Comparison of ENCODE assay signal across 8 mouse cellular contexts in the genomic region with DNA sequence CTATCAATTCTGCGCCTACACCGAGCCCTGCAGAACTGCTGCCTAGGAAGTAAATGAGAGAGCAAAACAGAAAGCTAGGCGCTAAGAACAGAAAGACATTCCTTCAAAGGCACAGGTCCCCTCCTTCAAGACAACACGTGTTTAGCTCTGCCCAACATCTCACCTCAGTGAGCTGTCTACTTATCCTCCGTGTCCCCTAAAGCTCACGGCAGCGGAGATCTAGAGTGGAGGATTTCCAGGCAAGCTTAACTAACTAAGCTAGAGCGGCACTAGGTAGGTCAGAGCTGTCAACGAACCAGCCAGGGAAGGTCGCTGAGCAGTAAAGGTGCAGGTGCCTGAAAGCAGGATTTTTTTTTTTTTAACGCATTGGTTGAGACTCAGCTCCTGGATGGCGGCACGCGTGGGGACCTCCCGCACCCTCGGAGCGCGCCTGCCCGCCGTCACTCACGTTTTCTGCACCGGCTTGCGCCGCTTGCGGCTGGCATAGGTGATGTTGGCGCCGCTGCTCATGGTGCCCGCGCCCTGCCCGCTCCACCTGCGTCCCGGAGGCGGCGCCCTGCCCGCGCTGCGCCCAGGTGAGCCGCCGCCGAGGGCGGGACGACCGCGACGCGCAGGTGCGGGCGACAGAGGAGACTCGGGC. TPM values are rescaled to one million over a fixed set of nuclear protein-coding genes. Genes with fewer than 3 reads are reported as not detected.
A peak's percentile ranks its signal among the peaks of the same experiment; 100 is the strongest.
DNase-seq lines count a peak whose midpoint lies in the region; ATAC-seq and TF ChIP-seq lines count a peak whose summit lies in the region.

No protein-coding gene starts in this region.

- TF ChIP-seq CTCF in liver, embryonic 14.5 days (IDR thresholded peaks at IDR 0.05; ENCODE audit: low read depth): no peak

- H3K4me1 ChIP-seq in heart, embryonic 15.5 days (replicated peaks): peaks cover 5% of the 10 kb centered on the region; the same call in 1 of the 2 replicates
- peaks cover 0 to 6% of the 10 kb centered on the region in 2 experiments; a peak in 1 of 4 replicates for H3K4me1 ChIP-seq in liver, embryonic 14.5 days (replicated peaks; ENCODE audit: control insufficient read depth in 2 of 2, insufficient read depth in 2 of 2, low read length in 1 of 2)

- peak overlapping the region; percentile 99 for H3K4me2 ChIP-seq in heart, embryonic 15.5 days
- peak overlapping the region; percentile 82 for H3K4me2 ChIP-seq in liver, embryonic 14.5 days (ENCODE audit: low read depth)

- H3K4me3 ChIP-seq in heart, embryonic 15.5 days: peak overlapping the region; percentile 89
- peak overlapping the region; percentile 65 to 78 for H3K4me3 ChIP-seq in liver, embryonic 14.5 days (ENCODE audit: insufficient read depth in 1 of 2, low read depth in 2 of 2, low read length in 2 of 2)

- peak overlapping the region; percentile 37; the same call in 1 of the 2 replicates for H3K27ac ChIP-seq in heart, embryonic 15.5 days
- H3K27ac ChIP-seq in liver, embryonic 14.5 days: no peak overlapping the region

- no peaks in the 10 kb centered on the region for H3K36me3 ChIP-seq in heart, embryonic 15.5 days
- no peaks in the 10 kb centered on the region for H3K36me3 ChIP-seq in liver, embryonic 14.5 days (replicated peaks; ENCODE audit: control insufficient read depth, insufficient read depth, low read depth)

- no peaks in the 10 kb centered on the region for H3K9me3 ChIP-seq in heart, embryonic 15.5 days (replicated peaks)
- H3K9me3 ChIP-seq in liver, embryonic 14.5 days (ENCODE audit: control insufficient read depth, low read length): no peaks in the 10 kb centered on the region

- WGBS in heart, embryonic 15.5 days: under 1% methylated on average over 49 of the region's 49 CpGs
- WGBS in liver, embryonic 14.5 days (ENCODE audit: insufficient replicate concordance): under 1% methylated on average over 49 of the region's 49 CpGs

- peak; percentile 53 for ATAC-seq in heart, embryonic 15.5 days (replicated peaks; ENCODE audit: insufficient number of reproducible peaks, insufficient read depth, low FRiP score, low read depth)
- ATAC-seq in liver, embryonic 14.5 days (ENCODE audit: insufficient read depth): no peak; the same call in none of the 2 replicates

- peak overlapping the region; percentile 73 for H3K9ac ChIP-seq in heart, embryonic 15.5 days
- peak overlapping the region; percentile 68 for H3K9ac ChIP-seq in liver, embryonic 14.5 days (replicated peaks)

- no peaks in the 10 kb centered on the region for H3K27me3 ChIP-seq in heart, embryonic 15.5 days
- H3K27me3 ChIP-seq in liver, embryonic 14.5 days (ENCODE audit: control insufficient read depth, insufficient read depth, low read length): no peaks in the 10 kb centered on the region

- peak; percentile 23 for DNase-seq in ovary, postnatal 14 days (ENCODE audit: low spot score)
- DNase-seq in ovary, adult 18-20 months (ENCODE audit: low spot score): no peak
- peak; percentile 37 for DNase-seq in embryo, embryonic 10.5 days (ENCODE audit: low spot score)
- peak; percentile 69 for DNase-seq in kidney, postnatal 14 days
- DNase-seq in liver, embryonic 14.5 days (ENCODE audit: low read depth in 3 of 3, low spot score in 3 of 3): no peak
- DNase-seq in naive thymus-derived CD4-positive, alpha-beta T cell, adult 2 months (ENCODE audit: low read depth): peak; percentile 65
- peak; percentile 20 to 37 for DNase-seq in thymus, postnatal 10 days (ENCODE audit: low spot score in 2 of 2)

- no peak for TF ChIP-seq EP300 in liver, embryonic 14.5 days (IDR thresholded peaks at IDR 0.05; ENCODE audit: low read depth)

RNA-seq across cellular contexts. Expression of gene Ahr, which starts 0.6 kb away (rescaled TPM):
- 2.4 and 5.0 TPM in 2 replicates for polyA plus RNA-seq in heart, embryonic 15.5 days (2015; fragmentation: Nextera tagmentation; extraction: Ambion mirVana)
- 1.3 and 1.5 TPM in 2 replicates for polyA plus RNA-seq in liver, embryonic 14.5 days (2012; rRNA removed)
- polyA plus RNA-seq in liver, embryonic 14.5 days (2014; fragmentation: Nextera tagmentation; extraction: Ambion mirVana): 2.3 and 2.4 TPM in 2 replicates

Comparison
In these comparisons a context has a peak if more than half of its experiments do, and no peak if none do; other contexts are left out.
1. DNase-seq: peak in ovary, postnatal 14 days (single experiment), embryo, embryonic 10.5 days (single experiment), kidney, postnatal 14 days (single experiment), naive thymus-derived CD4-positive, alpha-beta T cell, adult 2 months (single experiment) and thymus, postnatal 10 days (2 of 2); none in ovary, adult 18-20 months (single experiment) and liver, embryonic 14.5 days (0 of 3).